Mouse (Mus musculus): Measurements from ENCODE around the gene Gm45623. TPM values are rescaled to one million over a fixed set of nuclear protein-coding genes. Genes with fewer than 3 reads are reported as not detected.
A peak's percentile ranks its signal among the peaks of the same experiment; 100 is the strongest.

Gm45623 gene
- not detected in 2 replicates for total RNA-seq (2021)
- long read RNA-seq: 0 reads

- peak; percentile 20 for DNase-seq
These were observed at the start of gene Gm45623 for GRCm38 (mm10) chr13:56753192-56753951. Gm45623 (minus strand) TSS chr13:56753827.

GRCm38 (mm10) chr13:56797459-56797858 lies 43.8 kb upstream of the Gm45623 start:
- DNase-seq: no peak

- no peak for DNase-seq
These were observed 41.9 kb upstream of the Gm45623 start for GRCm38 (mm10) chr13:56795501-56795900.

GRCm38 (mm10) chr13:56794441-56794840 lies 40.8 kb upstream of the Gm45623 start:
- no peak for DNase-seq

- DNase-seq: no peak
These were observed 39.2 kb upstream of the Gm45623 start for GRCm38 (mm10) chr13:56792844-56793243.

- DNase-seq: no peak
These were observed 37.1 kb upstream of the Gm45623 start for GRCm38 (mm10) chr13:56790683-56791082.

GRCm38 (mm10) chr13:56782621-56783020 lies 29.0 kb upstream of the Gm45623 start:
- no peak for DNase-seq

- DNase-seq: no peak
These were observed 28.1 kb upstream of the Gm45623 start for GRCm38 (mm10) chr13:56781697-56782096.

GRCm38 (mm10) chr13:56780746-56781469 lies 27.3 kb upstream of the Gm45623 start:
- peak; percentile 10 for DNase-seq

GRCm38 (mm10) chr13:56774304-56774703 lies 20.7 kb upstream of the Gm45623 start:
- no peak for DNase-seq

GRCm38 (mm10) chr13:56773262-56773870 lies 19.7 kb upstream of the Gm45623 start:
- no peak for DNase-seq

GRCm38 (mm10) chr13:56772592-56772991 lies 19.0 kb upstream of the Gm45623 start:
- DNase-seq: no peak

GRCm38 (mm10) chr13:56770786-56771185 lies 17.2 kb upstream of the Gm45623 start:
- DNase-seq: no peak

- DNase-seq: no peak
These were observed 16.5 kb upstream of the Gm45623 start for GRCm38 (mm10) chr13:56770136-56770578.

GRCm38 (mm10) chr13:56769431-56769830 lies 15.8 kb upstream of the Gm45623 start:
- no peak for DNase-seq

GRCm38 (mm10) chr13:56766211-56766610 lies 12.6 kb upstream of the Gm45623 start:
- no peak for DNase-seq

GRCm38 (mm10) chr13:56765284-56766032 lies 11.8 kb upstream of the Gm45623 start:
- no peak for DNase-seq

GRCm38 (mm10) chr13:56762446-56763229 lies 9.0 kb upstream of the Gm45623 start:
- DNase-seq: no peak

- DNase-seq: peak; percentile 85
These were observed 4.9 kb upstream of the Gm45623 start for GRCm38 (mm10) chr13:56758492-56758891.

- no peak for DNase-seq
These were observed 3.6 kb upstream of the Gm45623 start for GRCm38 (mm10) chr13:56757201-56757600.

GRCm38 (mm10) chr13:56755871-56756270 lies 2.2 kb upstream of the Gm45623 start:
- peak; percentile 66 for DNase-seq

Measured in adrenal gland, postnatal 25 days (tissue).